Mouse (Mus musculus): Measurements from ENCODE around the gene Pard3b. TPM values are rescaled to one million over a fixed set of nuclear protein-coding genes. Genes with fewer than 3 reads are reported as not detected.
"Not testable (repeated sequence)": the region's sequence is repeated elsewhere in the genome, so short reads cannot be mapped to it uniquely, and the experiment has no call there.

Pard3b gene
- polyA plus RNA-seq, 1 experiment from 2014 or later, result 13.8 TPM

GRCm38 (mm10) chr1:62591296-62592031, 952.8 kb downstream of the Pard3b start:
- TF ChIP-seq CTCF (IDR thresholded peaks at IDR 0.05; ENCODE audit: low read depth) (no peak), EP300 (optimal IDR thresholded peaks at IDR 0.05) (no peak)
- no peak for DNase-seq (ENCODE audit: low spot score)
- 64% methylated on average over 6 of the region's 6 CpGs for WGBS

GRCm38 (mm10) chr1:62595401-62595800, 956.8 kb downstream of the Pard3b start:
- Histone ChIP-seq H3K27me3 (ENCODE audit: control insufficient read depth, insufficient read depth, low read length) (no peaks in the 10 kb centered on the region), H3K27ac (replicated peaks) (no peak overlapping the region), H3K9ac (ENCODE audit: low read length) (no peak overlapping the region), H3K9me3 (ENCODE audit: control insufficient read depth, low read length) (no peaks in the 10 kb centered on the region), H3K4me3 (ENCODE audit: low read depth, low read length) (no peak overlapping the region), H3K4me2 (replicated peaks; ENCODE audit: low read depth) (no peak overlapping the region), H3K36me3 (ENCODE audit: control insufficient read depth, insufficient read depth, low read length) (no peaks in the 10 kb centered on the region), H3K4me1 (replicated peaks; ENCODE audit: control insufficient read depth, insufficient read depth) (no peaks in the 10 kb centered on the region)
- WGBS, result 52% methylated on average over 3 of the region's 3 CpGs
- no peak for DNase-seq (ENCODE audit: low spot score)
- no peak for ATAC-seq (ENCODE audit: low FRiP score, low TSS enrichment)
- TF ChIP-seq EP300 (optimal IDR thresholded peaks at IDR 0.05) (no peak), CTCF (IDR thresholded peaks at IDR 0.05; ENCODE audit: low read depth) (no peak)

More at GRCm38 (mm10) chr1:62591296-62592031, 952.8 kb downstream of the Pard3b start:
- H3K9me3 ChIP-seq (ENCODE audit: control insufficient read depth, low read length), result no peaks in the 10 kb centered on the region
- no peak for ATAC-seq (ENCODE audit: low FRiP score, low TSS enrichment)
- H3K27ac ChIP-seq (replicated peaks), result no peak overlapping the region
- no peaks in the 10 kb centered on the region for H3K27me3 ChIP-seq (ENCODE audit: control insufficient read depth, insufficient read depth, low read length)
- H3K36me3 ChIP-seq (ENCODE audit: control insufficient read depth, insufficient read depth, low read length), result no peaks in the 10 kb centered on the region
- no peak overlapping the region for H3K9ac ChIP-seq (ENCODE audit: low read length)
- H3K4me2 ChIP-seq (replicated peaks; ENCODE audit: low read depth), result no peak overlapping the region
- H3K4me3 ChIP-seq (ENCODE audit: low read depth, low read length), result no peak overlapping the region
- H3K4me1 ChIP-seq (replicated peaks; ENCODE audit: control insufficient read depth, insufficient read depth), result no peaks in the 10 kb centered on the region

GRCm38 (mm10) chr1:62597751-62598400, 959.3 kb downstream of the Pard3b start:
- no peaks in the 10 kb centered on the region for H3K27me3 ChIP-seq (ENCODE audit: control insufficient read depth, insufficient read depth, low read length)
- no peak overlapping the region for H3K9ac ChIP-seq (ENCODE audit: low read length)
- H3K9me3 ChIP-seq (ENCODE audit: control insufficient read depth, low read length), result no peaks in the 10 kb centered on the region
- no peak for ATAC-seq (ENCODE audit: low FRiP score, low TSS enrichment)
- H3K4me3 ChIP-seq (ENCODE audit: low read depth, low read length), result no peak overlapping the region
- TF ChIP-seq EP300 (optimal IDR thresholded peaks at IDR 0.05) (no peak), CTCF (IDR thresholded peaks at IDR 0.05; ENCODE audit: low read depth) (peak; percentile 42)
- DNase-seq (ENCODE audit: low spot score), result no peak
- 83% methylated on average over 5 of the region's 5 CpGs for WGBS
- H3K27ac ChIP-seq (replicated peaks), result no peak overlapping the region
- no peaks in the 10 kb centered on the region for H3K4me1 ChIP-seq (replicated peaks; ENCODE audit: control insufficient read depth, insufficient read depth)
- no peaks in the 10 kb centered on the region for H3K36me3 ChIP-seq (ENCODE audit: control insufficient read depth, insufficient read depth, low read length)
- H3K4me2 ChIP-seq (replicated peaks; ENCODE audit: low read depth), result no peak overlapping the region

GRCm38 (mm10) chr1:62598551-62598950, 959.9 kb downstream of the Pard3b start:
- H3K27me3 ChIP-seq (ENCODE audit: control insufficient read depth, insufficient read depth, low read length), result no peaks in the 10 kb centered on the region
- WGBS, result 76% methylated on average over 5 of the region's 5 CpGs
- no peak overlapping the region for H3K27ac ChIP-seq (replicated peaks)
- ATAC-seq (ENCODE audit: low FRiP score, low TSS enrichment), result no peak
- H3K9me3 ChIP-seq (ENCODE audit: control insufficient read depth, low read length), result no peaks in the 10 kb centered on the region
- TF ChIP-seq EP300 (optimal IDR thresholded peaks at IDR 0.05), result no peak
- no peak for TF ChIP-seq CTCF (IDR thresholded peaks at IDR 0.05; ENCODE audit: low read depth)
- H3K36me3 ChIP-seq (ENCODE audit: control insufficient read depth, insufficient read depth, low read length), result no peaks in the 10 kb centered on the region
- no peak for DNase-seq (ENCODE audit: low spot score)
- H3K4me2 ChIP-seq (replicated peaks; ENCODE audit: low read depth), result no peak overlapping the region
- no peak overlapping the region for H3K9ac ChIP-seq (ENCODE audit: low read length)
- H3K4me3 ChIP-seq (ENCODE audit: low read depth, low read length), result no peak overlapping the region
- H3K4me1 ChIP-seq (replicated peaks; ENCODE audit: control insufficient read depth, insufficient read depth), result no peaks in the 10 kb centered on the region

- not testable (repeated sequence) for DNase-seq (ENCODE audit: low spot score); H3K4me3 ChIP-seq (ENCODE audit: low read depth, low read length); H3K4me2 ChIP-seq (replicated peaks; ENCODE audit: low read depth); H3K4me1 ChIP-seq (replicated peaks; ENCODE audit: control insufficient read depth, insufficient read depth); ATAC-seq (ENCODE audit: low FRiP score, low TSS enrichment); H3K9me3 ChIP-seq (ENCODE audit: control insufficient read depth, low read length); H3K27ac ChIP-seq (replicated peaks); H3K36me3 ChIP-seq (ENCODE audit: control insufficient read depth, insufficient read depth, low read length); H3K27me3 ChIP-seq (ENCODE audit: control insufficient read depth, insufficient read depth, low read length); H3K9ac ChIP-seq (ENCODE audit: low read length)
- WGBS, result 91% methylated on average over 1 of the region's 1 CpGs
These were observed 966.0 kb downstream of the Pard3b start for GRCm38 (mm10) chr1:62604644-62605043.

GRCm38 (mm10) chr1:62618109-62618665, 979.6 kb downstream of the Pard3b start:
- Histone ChIP-seq H3K4me3 (ENCODE audit: low read depth, low read length) (no peak overlapping the region), H3K4me1 (replicated peaks; ENCODE audit: control insufficient read depth, insufficient read depth) (no peaks in the 10 kb centered on the region), H3K9ac (ENCODE audit: low read length) (no peak overlapping the region), H3K27me3 (ENCODE audit: control insufficient read depth, insufficient read depth, low read length) (no peaks in the 10 kb centered on the region), H3K4me2 (replicated peaks; ENCODE audit: low read depth) (no peak overlapping the region), H3K27ac (replicated peaks) (no peak overlapping the region), H3K36me3 (ENCODE audit: control insufficient read depth, insufficient read depth, low read length) (no peaks in the 10 kb centered on the region), H3K9me3 (ENCODE audit: control insufficient read depth, low read length) (no peaks in the 10 kb centered on the region)
- DNase-seq (ENCODE audit: low spot score) (no peak), ATAC-seq (ENCODE audit: low FRiP score, low TSS enrichment) (no peak)
- 70% methylated on average over 3 of the region's 3 CpGs for WGBS
- TF ChIP-seq CTCF (IDR thresholded peaks at IDR 0.05; ENCODE audit: low read depth) (no peak), EP300 (optimal IDR thresholded peaks at IDR 0.05) (no peak)
